Mouse (Mus musculus): ENCODE data around the gene 1700025C18Rik. TPM values are rescaled to one million over a fixed set of nuclear protein-coding genes. Genes with fewer than 3 reads are reported as not detected.

Gene 1700025C18Rik
- total RNA-seq, 2 experiments from 2014 or later = not detected

DNA sequence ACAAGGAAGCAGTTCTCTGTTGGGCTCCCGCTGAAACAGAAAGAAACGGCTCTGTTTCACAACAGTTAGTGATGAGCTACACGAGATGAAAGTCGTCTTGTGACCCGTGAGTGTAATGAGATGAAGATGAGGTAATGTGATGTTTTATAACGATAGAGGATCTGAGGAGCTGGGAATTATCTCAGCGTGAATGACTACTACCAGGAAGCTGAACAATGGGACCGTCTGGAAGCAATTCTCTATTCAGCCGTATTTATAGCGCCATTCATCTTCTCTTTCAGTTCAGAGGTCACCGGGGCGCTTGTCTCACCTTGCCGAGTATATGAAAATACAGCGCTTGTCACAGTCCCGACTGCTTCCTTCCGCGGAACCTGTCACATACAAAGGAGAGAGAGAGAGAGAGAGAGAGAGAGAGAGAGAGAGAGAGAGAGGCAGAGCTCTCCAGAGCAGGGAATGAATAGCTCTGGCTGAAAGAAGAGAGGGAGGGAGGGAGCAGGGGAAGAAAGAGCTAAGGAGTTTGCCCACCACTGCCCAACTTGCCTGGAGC lies 47.4 kb downstream of the 1700025C18Rik start:
- DNase-seq (ENCODE audit: extremely low spot score in 1 of 2, low spot score in 1 of 2) = no peak

DNA sequence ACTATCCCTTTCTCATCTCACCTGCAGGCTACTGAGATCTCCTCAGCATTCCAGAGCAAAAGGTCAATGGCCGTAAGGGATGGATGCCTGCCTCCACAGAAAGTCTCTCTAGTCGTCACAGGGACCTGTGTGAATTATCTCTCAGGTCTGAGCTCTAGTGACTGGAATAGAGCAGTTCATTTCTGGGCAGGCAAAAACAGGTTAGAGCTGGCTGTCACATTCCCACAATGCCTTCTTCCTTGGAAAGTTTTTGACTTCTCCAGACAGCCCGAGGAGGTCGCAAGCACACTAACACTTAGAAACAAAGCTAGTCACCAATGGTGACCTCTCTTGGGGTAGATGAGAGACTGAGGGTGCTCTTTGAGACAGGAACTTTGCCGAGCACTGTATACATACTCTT lies 48.4 kb downstream of the 1700025C18Rik start:
- DNase-seq (ENCODE audit: extremely low spot score in 1 of 2, low spot score in 1 of 2) = no peak

DNA sequence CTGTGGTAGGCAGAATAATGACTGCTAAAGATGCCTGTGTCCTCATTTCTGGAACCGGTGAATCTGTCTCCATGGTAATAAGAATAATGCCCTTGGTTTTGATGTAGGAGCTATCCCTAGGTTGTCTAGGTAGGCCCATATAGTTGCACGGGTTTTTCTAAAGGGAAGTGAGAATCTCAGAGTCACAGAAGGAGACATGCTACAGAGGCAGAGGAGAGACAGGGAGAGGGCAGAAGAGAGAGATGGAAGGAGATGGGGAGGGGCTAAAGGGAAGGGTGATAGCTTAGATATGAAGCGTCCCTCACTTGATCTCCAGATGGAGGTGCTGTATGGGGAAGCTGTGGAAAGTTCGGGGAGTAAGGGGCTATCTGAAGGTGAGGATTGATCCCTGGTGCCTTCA lies 53.1 kb downstream of the 1700025C18Rik start:
- DNase-seq (ENCODE audit: extremely low spot score in 1 of 2, low spot score in 1 of 2) = no peak

DNA sequence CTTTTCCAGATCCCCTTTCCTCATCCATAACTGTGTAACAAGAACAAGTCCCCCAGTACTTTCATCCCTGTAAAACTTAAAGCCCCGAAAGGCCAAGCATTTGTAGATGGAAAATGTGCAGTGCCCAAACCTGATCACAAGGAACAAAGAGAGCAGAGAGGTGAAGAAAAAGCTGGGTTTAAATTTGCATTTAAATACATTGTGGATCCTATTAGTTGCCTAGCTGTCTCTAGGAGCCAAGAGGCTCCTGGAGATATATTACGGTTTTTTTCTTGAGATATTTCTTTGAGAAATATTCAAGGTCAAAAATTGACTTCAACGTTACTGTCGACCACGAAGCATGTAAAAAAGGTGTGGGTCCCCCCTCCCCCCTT lies 55.5 kb downstream of the 1700025C18Rik start:
- DNase-seq (ENCODE audit: extremely low spot score in 1 of 2, low spot score in 1 of 2) = no peak

DNA sequence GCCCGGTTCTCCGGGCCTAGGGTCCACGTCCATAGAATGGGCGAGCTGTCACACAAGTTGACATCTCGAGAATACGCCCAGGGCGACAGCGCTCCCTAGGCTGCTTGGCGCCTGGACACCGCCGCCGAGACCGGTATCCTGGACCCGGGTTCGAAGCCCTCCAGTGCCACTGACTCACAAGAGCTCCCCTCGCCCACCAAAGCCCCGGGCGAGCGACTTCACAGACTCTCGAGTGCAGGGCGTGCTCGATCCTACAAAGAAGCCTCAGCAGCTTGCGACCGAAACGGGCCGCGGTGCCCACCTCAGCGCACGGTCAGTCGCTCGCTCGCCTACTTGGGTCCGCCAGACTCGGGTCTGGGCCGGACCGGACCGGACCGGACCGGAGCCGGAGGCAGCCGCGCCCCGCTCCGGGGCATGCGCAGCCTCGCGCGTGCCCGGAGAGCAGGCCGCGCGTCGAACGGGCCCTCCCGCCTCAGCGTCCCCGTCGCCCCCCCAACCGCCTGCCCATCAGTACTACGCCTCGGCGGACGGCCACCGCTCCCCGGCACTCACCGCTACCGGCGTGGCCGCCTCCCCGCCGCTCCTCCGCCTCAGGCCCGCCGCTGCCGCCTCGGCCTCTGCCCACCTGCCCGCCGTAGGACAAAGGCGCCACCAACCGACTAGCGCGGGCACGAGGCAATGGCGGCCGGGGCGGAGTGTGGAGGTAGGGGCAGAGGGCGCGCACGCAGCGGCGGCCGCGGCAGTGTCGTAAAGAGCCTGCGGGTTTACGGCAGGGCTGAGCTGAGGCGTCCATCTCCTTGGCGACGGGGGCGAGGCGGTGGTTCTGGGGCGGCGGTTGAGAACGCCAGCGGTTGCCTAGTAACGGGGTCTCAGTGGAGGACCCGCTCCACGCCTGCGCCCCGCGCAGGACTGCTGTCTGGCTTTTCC lies 56.2 kb downstream of the 1700025C18Rik start, which contains the start of gene Ncoa5:
Gene Ncoa5, minus strand, starts transcription at position 737 of the 927 bp plus-strand sequence.
- peak; percentile 96 to 99 for DNase-seq (ENCODE audit: extremely low spot score in 1 of 2, low spot score in 1 of 2)

DNA sequence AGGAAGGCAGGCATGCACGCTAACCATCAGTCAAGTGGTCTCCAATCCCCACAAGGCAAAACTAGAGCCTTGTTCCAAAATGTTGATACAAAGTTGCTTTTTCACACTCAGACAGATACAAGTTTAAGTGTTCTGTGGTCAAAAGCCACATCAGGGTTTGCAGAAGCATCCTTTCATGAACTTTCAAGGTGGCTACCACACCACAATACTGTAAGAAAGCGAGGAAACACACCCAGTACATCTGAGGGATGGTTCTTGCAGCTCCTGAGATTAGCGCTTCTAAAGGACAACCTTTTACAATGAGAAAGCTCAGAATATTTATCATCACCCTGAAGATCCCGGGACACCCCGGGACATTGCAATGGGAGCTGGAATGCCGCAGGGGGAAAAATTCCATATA lies 57.2 kb downstream of the 1700025C18Rik start:
- DNase-seq (ENCODE audit: extremely low spot score in 1 of 2, low spot score in 1 of 2) = no peak

DNA sequence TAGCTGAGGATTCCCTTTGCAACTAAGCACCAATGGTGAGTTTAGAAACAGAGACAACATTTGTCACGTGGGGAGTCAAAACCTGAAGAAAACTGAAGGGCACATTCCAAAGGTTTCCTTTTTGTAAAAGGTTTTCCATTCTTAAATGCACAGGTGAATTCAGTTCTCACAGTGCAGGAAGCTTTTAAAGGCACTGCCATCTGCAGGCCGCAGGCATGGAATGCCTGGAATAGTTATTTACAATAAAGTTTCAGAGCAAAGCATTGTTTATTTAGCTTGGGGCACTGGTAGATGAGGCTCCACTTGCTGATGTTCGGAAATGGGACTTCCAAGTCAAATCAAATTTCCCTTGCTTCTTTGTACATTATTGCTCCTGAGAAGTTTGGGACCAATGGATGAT lies 58.0 kb downstream of the 1700025C18Rik start:
- DNase-seq (ENCODE audit: extremely low spot score in 1 of 2, low spot score in 1 of 2) = no peak

Other genes starting within 250 kb of the 1700025C18Rik start
- 10 to 100 TPM; 68.8 to 73.7 TPM for gene Pltp, start 233.0 kb downstream of the 1700025C18Rik start, total RNA-seq (2021)
- 10 to 100 TPM; 40.4 to 47.2 TPM for gene Pcif1, start 211.4 kb downstream of the 1700025C18Rik start, total RNA-seq (2021)
- 10 to 100 TPM; 23.3 to 29.1 TPM for gene Zfp335, start 179.0 kb downstream of the 1700025C18Rik start, total RNA-seq (2021)
- gene Mmp9, start 150.0 kb downstream of the 1700025C18Rik start, total RNA-seq (2021) = 1 to 10 TPM; 1.5 to 1.8 TPM
- gene Slc12a5, start 129.9 kb downstream of the 1700025C18Rik start, total RNA-seq (2021) = 100 to 1,000 TPM; 366 to 382 TPM
- gene Ncoa5, start 55.9 kb downstream of the 1700025C18Rik start, total RNA-seq (2021) = 10 to 100 TPM; 50.2 to 56.1 TPM
- 1 to 10 TPM in 1 of 2 experiments, under 1 TPM in 1; 0.66 to 1.6 TPM for gene Cd40, start 35.1 kb downstream of the 1700025C18Rik start, total RNA-seq (2021)
- gene Cdh22, start 144.1 kb upstream of the 1700025C18Rik start, total RNA-seq (2021) = 10 to 100 TPM; 12.9 to 13.0 TPM
- gene Slc35c2, start 197.1 kb upstream of the 1700025C18Rik start, total RNA-seq (2021) = 10 to 100 TPM; 93.2 to 96.7 TPM
- 100 to 1,000 TPM; 191 to 202 TPM for gene Elmo2, start 235.7 kb upstream of the 1700025C18Rik start, total RNA-seq (2021)

All from layer of hippocampus, postnatal 25 days (tissue).